Mouse (Mus musculus) midbrain, postnatal 0 days (tissue): Measurements from ENCODE around the gene Nxpe2. TPM values are rescaled to one million over a fixed set of nuclear protein-coding genes. Genes with fewer than 3 reads are reported as not detected.
A peak's percentile ranks its signal among the peaks of the same experiment; 100 is the strongest.

Experiments used
- ATAC-seq: fragments of 200-750 bp; cut with Nextera tagmentation; 2 replicates; pipeline ENCODE4 v1.8.0; 2017; ENCODE audit warnings: moderate number of reproducible peaks, mild to moderate bottlenecking, moderate TSS enrichment, moderate library complexity; ENCODE audit not compliant: low FRiP score
- DNase-seq: peaks from one replicate; pipeline ENCODE4 v3.0.0-alpha.2; 2015; ENCODE audit warnings: low spot score
- H3K27ac ChIP-seq: fragments of 300-500 bp; sonication (generic); 2 replicates; pipeline ENCODE4 v1.5.1; 2014; ENCODE audit warnings: low read depth, mild to moderate bottlenecking, low read length, mixed read lengths
- H3K27me3 ChIP-seq: fragments of 300-500 bp; sonication (generic); 2 replicates; pipeline ENCODE4 v1.6.1; 2014; ENCODE audit warnings: low read length, control low read depth, mixed read lengths; ENCODE audit not compliant: insufficient read depth
- H3K36me3 ChIP-seq: fragments of 300-500 bp; sonication (generic); 2 replicates; pipeline ENCODE4 v1.6.1; 2014; ENCODE audit warnings: low read length, control low read depth, mixed read lengths; ENCODE audit not compliant: insufficient read depth
- H3K4me1 ChIP-seq: fragments of 300-500 bp; sonication (generic); 2 replicates; pipeline ENCODE4 v1.6.1; 2014; ENCODE audit warnings: mild to moderate bottlenecking, control low read depth, antibody characterized with exemption, low read length, mixed read lengths; ENCODE audit not compliant: insufficient read depth
- H3K4me2 ChIP-seq: fragments of 300-500 bp; sonication (generic); 2 replicates; pipeline ENCODE4 v1.6.1; 2014; ENCODE audit warnings: low read depth, mild to moderate bottlenecking, low read length, mixed read lengths; ENCODE audit not compliant: poor library complexity, severe bottlenecking
- H3K4me3 ChIP-seq: fragments of 300-500 bp; sonication (generic); 2 replicates; pipeline ENCODE4 v1.5.1; 2014; ENCODE audit warnings: low read depth, mild to moderate bottlenecking, low read length, moderate library complexity
- H3K9ac ChIP-seq: fragments of 300-500 bp; sonication (generic); replicated peaks from 2 replicates; pipeline ENCODE4 v1.6.1; 2014; ENCODE audit warnings: mild to moderate bottlenecking, low read length, moderate library complexity, mixed read lengths; ENCODE audit not compliant: poor library complexity, severe bottlenecking
- H3K9me3 ChIP-seq: fragments of 300-500 bp; sonication (generic); 2 replicates; pipeline ENCODE4 v1.6.1; 2016; ENCODE audit warnings: low read length, control low read depth
- CTCF ChIP-seq: IDR thresholded peaks from 2 replicates; pipeline ENCODE4 v1.5.1; 2016; ENCODE audit warnings: antibody characterized with exemption, mild to moderate bottlenecking
- WGBS: fragments of 180-500 bp; shearing (Covaris S2); extraction: QIAGEN DNeasy Blood & Tissue Kit; methylation state at CpG from one replicate; pipeline ENCODE4 v1.1.7; 2014; 5-methylcytosine and 5-hydroxymethylcytosine counted together
- polyA plus RNA-seq: library from polyadenylated mRNA; unstranded; fragments of >200 nt; fragmentation: Nextera tagmentation; extraction: Ambion mirVana; gene quantifications from 2 replicates; pipeline ENCODE4 v1.2.1, GENCODE M21; 2015
- total RNA-seq: library from RNA; depleted of rRNA; stranded (reverse); fragments of >200 nt; gene quantifications from 2 replicates; pipeline ENCODE4 v1.2.3, GENCODE M21; 2014

Nxpe2 gene
- total and polyA plus RNA-seq, 2 experiments from 2014 or later, result 0.26 to 0.66 TPM

- Histone ChIP-seq H3K27ac (no peak overlapping the region), H3K27me3 (no peaks in the 10 kb centered on the region), H3K4me3 (no peak overlapping the region), H3K4me2 (no peak overlapping the region), H3K36me3 (no peaks in the 10 kb centered on the region), H3K9me3 (no peaks in the 10 kb centered on the region), H3K4me1 (no peaks in the 10 kb centered on the region), H3K9ac (no peak overlapping the region)
- WGBS, result 56% methylated on average over 14 of the region's 14 CpGs
- ATAC-seq, result no peak
- DNase-seq, result no peak
- TF ChIP-seq CTCF, result no peak
These were observed 8.8 kb upstream of the Nxpe2 start for GRCm38 (mm10) chr9:48361815-48362631.

- DNase-seq, result no peak
- TF ChIP-seq CTCF, result no peak
- no peaks in the 10 kb centered on the region for H3K36me3 ChIP-seq
- H3K4me1 ChIP-seq, result no peaks in the 10 kb centered on the region
- H3K4me2 ChIP-seq, result no peak overlapping the region
- no peaks in the 10 kb centered on the region for H3K9me3 ChIP-seq
- H3K9ac ChIP-seq, result no peak overlapping the region
- H3K27me3 ChIP-seq, result no peaks in the 10 kb centered on the region
- 74% methylated on average over 4 of the region's 4 CpGs for WGBS
- ATAC-seq, result no peak
- no peak overlapping the region for H3K4me3 ChIP-seq
- H3K27ac ChIP-seq, result no peak overlapping the region
These were observed 7.6 kb upstream of the Nxpe2 start for GRCm38 (mm10) chr9:48360826-48361225.

- no peak overlapping the region for H3K4me2 ChIP-seq
- no peak overlapping the region for H3K9ac ChIP-seq
- ATAC-seq, result no peak
- TF ChIP-seq CTCF, result no peak
- no peak overlapping the region for H3K4me3 ChIP-seq
- H3K27ac ChIP-seq, result no peak overlapping the region
- 94% methylated on average over 3 of the region's 3 CpGs for WGBS
- H3K27me3 ChIP-seq, result no peaks in the 10 kb centered on the region
- no peaks in the 10 kb centered on the region for H3K4me1 ChIP-seq
- H3K36me3 ChIP-seq, result no peaks in the 10 kb centered on the region
- no peak for DNase-seq
- H3K9me3 ChIP-seq, result no peaks in the 10 kb centered on the region
These were observed 3.8 kb upstream of the Nxpe2 start for GRCm38 (mm10) chr9:48357097-48357496.

DNA sequence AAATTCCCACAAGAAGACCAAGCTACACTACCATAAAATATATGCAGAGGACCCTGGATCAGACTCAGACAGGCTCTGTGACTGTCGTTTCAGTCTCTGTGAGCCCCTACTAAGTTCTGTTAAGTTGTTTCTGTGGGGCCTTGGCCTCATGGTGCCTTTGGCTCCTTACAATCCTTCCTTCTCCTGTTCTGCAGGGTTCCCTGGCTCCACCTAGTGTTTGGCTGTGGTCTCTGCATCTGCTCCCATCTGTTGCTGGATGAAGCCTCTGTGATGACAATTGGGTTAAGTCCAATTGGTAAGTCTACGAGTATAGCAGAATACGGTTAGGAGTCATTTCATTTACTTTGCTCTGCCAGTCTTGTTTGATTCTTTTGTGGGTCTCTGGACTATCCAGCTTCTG lies 1.5 kb upstream of the Nxpe2 start:
- Histone ChIP-seq H3K27me3 (no peaks in the 10 kb centered on the region), H3K9ac (no peak overlapping the region), H3K4me1 (no peaks in the 10 kb centered on the region), H3K27ac (no peak overlapping the region), H3K9me3 (no peaks in the 10 kb centered on the region), H3K36me3 (no peaks in the 10 kb centered on the region), H3K4me2 (no peak overlapping the region), H3K4me3 (no peak overlapping the region)
- ATAC-seq, result no peak
- peak; percentile 70 for DNase-seq
- TF ChIP-seq CTCF, result peak; percentile 82
- WGBS, result 50% methylated on average over 3 of the region's 3 CpGs

GRCm38 (mm10) chr9:48354122-48354521 lies 868 bp upstream of the Nxpe2 start:
- TF ChIP-seq CTCF, result no peak
- Histone ChIP-seq H3K4me3 (no peak overlapping the region), H3K27ac (0 out of 2 replicates have a peak overlapping the region, but pooled peaks have one; percentile 26), H3K4me1 (no peaks in the 10 kb centered on the region), H3K9ac (no peak overlapping the region), H3K36me3 (no peaks in the 10 kb centered on the region), H3K4me2 (no peak overlapping the region), H3K27me3 (no peaks in the 10 kb centered on the region), H3K9me3 (no peaks in the 10 kb centered on the region)
- 69% methylated on average over 4 of the region's 4 CpGs for WGBS
- ATAC-seq, result no peak
- no peak for DNase-seq

DNA sequence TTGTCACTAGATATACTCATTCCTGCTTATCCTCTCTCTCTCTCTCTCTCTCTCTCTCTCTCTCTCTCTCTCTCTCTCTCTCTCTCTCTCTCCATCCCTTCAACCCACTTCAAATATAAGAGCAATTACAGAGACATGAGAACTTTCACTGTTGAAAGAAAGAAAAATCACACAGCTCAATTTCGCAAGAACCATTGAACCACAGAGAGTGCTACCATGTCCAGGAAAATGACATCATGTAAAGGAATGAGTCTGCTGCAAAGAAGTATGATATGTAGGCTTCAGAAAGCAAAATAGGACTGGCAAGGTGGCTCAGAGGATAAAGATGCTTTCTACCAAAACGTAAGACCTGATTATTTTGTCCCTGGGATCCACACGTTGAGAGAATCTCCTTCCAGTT lies 7.4 kb downstream of the Nxpe2 start:
- TF ChIP-seq CTCF, result no peak
- H3K4me3 ChIP-seq, result no peak overlapping the region
- DNase-seq (no peak), ATAC-seq (no peak)
- H3K4me1 ChIP-seq, result no peaks in the 10 kb centered on the region
- H3K27me3 ChIP-seq, result no peaks in the 10 kb centered on the region
- H3K27ac ChIP-seq, result no peak overlapping the region
- no peaks in the 10 kb centered on the region for H3K9me3 ChIP-seq
- H3K36me3 ChIP-seq, result no peaks in the 10 kb centered on the region
- H3K9ac ChIP-seq, result no peak overlapping the region
- H3K4me2 ChIP-seq, result no peak overlapping the region
- WGBS, result 93% methylated on average over 3 of the region's 3 CpGs
